In genomic region chr17:29795050-29795770, GRCm38 (mm10) we compare ENCODE assay signal across 9 mouse cellular contexts.
DNase-seq lines count a peak whose midpoint lies in the region; ATAC-seq and TF ChIP-seq lines count a peak whose summit lies in the region.
"Had no signal": no experiment of that assay in that cellular context is flagged by ENCODE, and none has a peak within 500 bp of the region (broad histone marks: within the 10 kb centered on the region; RNA-seq: fewer than 3 reads in every experiment).

No protein-coding gene starts in this region.

- WGBS in forebrain, postnatal 0 days, result 4% methylated on average over 23 of the region's 23 CpGs
- WGBS in midbrain, embryonic 11.5 days, result 2% methylated on average over 20 of the region's 23 CpGs

- no peak for TF ChIP-seq CTCF in E14TG2a.4 (conservative IDR thresholded peaks at IDR 0.05; ENCODE audit: low read length)
- TF ChIP-seq CTCF in forebrain, postnatal 0 days (IDR thresholded peaks at IDR 0.05; ENCODE audit: low read depth), result no peak

- H3K36me3 ChIP-seq in E14TG2a.4 (ENCODE audit: insufficient read depth, low read length), result no peaks in the 10 kb centered on the region
- no peaks in the 10 kb centered on the region for H3K36me3 ChIP-seq in forebrain, postnatal 0 days (ENCODE audit: insufficient read depth)
- H3K36me3 ChIP-seq in midbrain, embryonic 11.5 days (ENCODE audit: control insufficient read depth, insufficient read depth, low read length), result no peaks in the 10 kb centered on the region

- peak overlapping the region; percentile 42 for H3K9ac ChIP-seq in forebrain, postnatal 0 days
- H3K9ac ChIP-seq in midbrain, embryonic 11.5 days (ENCODE audit: low read length), result peak overlapping the region; percentile 65

- peak overlapping the region; percentile 59 for H3K4me2 ChIP-seq in forebrain, postnatal 0 days (ENCODE audit: low read depth)
- H3K4me2 ChIP-seq in midbrain, embryonic 11.5 days, result peak overlapping the region; percentile 58

- ATAC-seq in forebrain, postnatal 0 days, result peak; percentile 82
- ATAC-seq in midbrain, embryonic 11.5 days (ENCODE audit: low FRiP score), result peak; percentile 81
- no peak for ATAC-seq in granulocyte monocyte progenitor cell, adult 5-6 weeks (replicated peaks; ENCODE audit: poor library complexity, severe bottlenecking)
- ATAC-seq in cerebellum, adult (ENCODE audit: insufficient number of reproducible peaks, low FRiP score, low TSS enrichment), result no peak

- peak overlapping the region; percentile 83 for H3K27ac ChIP-seq in forebrain, postnatal 0 days (ENCODE audit: low read depth, low read length)
- peak overlapping the region; percentile 83 for H3K27ac ChIP-seq in midbrain, embryonic 11.5 days (ENCODE audit: low read depth, low read length)

- peaks cover 11% of the 10 kb centered on the region for H3K27me3 ChIP-seq in E14TG2a.4 (ENCODE audit: insufficient read depth, low read length)
- H3K27me3 ChIP-seq in forebrain, postnatal 0 days (ENCODE audit: insufficient read depth, low read length), result no peaks in the 10 kb centered on the region
- no peaks in the 10 kb centered on the region for H3K27me3 ChIP-seq in midbrain, embryonic 11.5 days (ENCODE audit: control insufficient read depth, insufficient read depth, low read length)

- peak; percentile 39 to 56 for DNase-seq in cerebellum, postnatal 14 days
- no peak for DNase-seq in cerebellum, postnatal 36 days
- DNase-seq in forebrain, postnatal 0 days, result peak; percentile 86
- DNase-seq in midbrain, embryonic 11.5 days (ENCODE audit: low spot score, missing footprints), result peak; percentile 94
- no peak for DNase-seq in adrenal gland, adult 18-20 months (ENCODE audit: low spot score in 2 of 2)

- peaks cover 75% of the 10 kb centered on the region for H3K4me1 ChIP-seq in E14TG2a.4 (replicated peaks; ENCODE audit: low read depth, low read length)
- H3K4me1 ChIP-seq in forebrain, postnatal 0 days (ENCODE audit: insufficient read depth), result peaks cover 16% of the 10 kb centered on the region
- H3K4me1 ChIP-seq in midbrain, embryonic 11.5 days (ENCODE audit: control insufficient read depth, insufficient read depth, low read length), result peaks cover 18% of the 10 kb centered on the region

- no peaks in the 10 kb centered on the region for H3K9me3 ChIP-seq in E14TG2a.4 (ENCODE audit: low read length)
- H3K9me3 ChIP-seq in forebrain, postnatal 0 days (ENCODE audit: low read length), result no peaks in the 10 kb centered on the region
- no peaks in the 10 kb centered on the region for H3K9me3 ChIP-seq in midbrain, embryonic 11.5 days (ENCODE audit: control insufficient read depth, low read length)

- peak overlapping the region; percentile 50 for H3K4me3 ChIP-seq in E14TG2a.4 (replicated peaks; ENCODE audit: low read length)
- peak overlapping the region; percentile 23 for H3K4me3 ChIP-seq in forebrain, postnatal 0 days (ENCODE audit: low read depth, low read length)
- H3K4me3 ChIP-seq in midbrain, embryonic 11.5 days (ENCODE audit: low read depth, low read length), result peak overlapping the region; percentile 25
- H3K4me3 ChIP-seq: myocyte had no signal

Comparison
In these comparisons a context has a peak if more than half of its experiments do, and no peak if none do; other contexts are left out.
1. DNase-seq: peak in cerebellum, postnatal 14 days (2 of 2), forebrain, postnatal 0 days (single experiment) and midbrain, embryonic 11.5 days (single experiment); none in cerebellum, postnatal 36 days (0 of 2) and adrenal gland, adult 18-20 months (0 of 2).
2. ATAC-seq: peak in forebrain, postnatal 0 days (single experiment) and midbrain, embryonic 11.5 days (single experiment); none in granulocyte monocyte progenitor cell, adult 5-6 weeks (single experiment) and cerebellum, adult (single experiment).
3. Peak in every context shown above with its lines, with median percentiles within 50 percentile points of each other: H3K4me3 ChIP-seq.